Mouse (Mus musculus) T-helper 2 cell (primary cell): ENCODE data around the gene Abtb1.

Experiments
- in situ Hi-C: fragments of 300-600 bp; cut with MboI, MseI; formaldehyde crosslinking; loops from one replicate; pipeline ENCODE4 v1.15.1; 2025; ENCODE audit warnings: high pct_unique_total_duplicates

The Abtb1 gene

GRCm38 (mm10) chr6:88841781-88842689 is at the start of gene Abtb1:
Abtb1 (minus strand) TSS chr6:88841984.
- in situ Hi-C loops: loop anchor here (5.0 kb wide), 1 partner anchor 60 kb away; the partner anchor contains the start of gene Tpra1

DNA sequence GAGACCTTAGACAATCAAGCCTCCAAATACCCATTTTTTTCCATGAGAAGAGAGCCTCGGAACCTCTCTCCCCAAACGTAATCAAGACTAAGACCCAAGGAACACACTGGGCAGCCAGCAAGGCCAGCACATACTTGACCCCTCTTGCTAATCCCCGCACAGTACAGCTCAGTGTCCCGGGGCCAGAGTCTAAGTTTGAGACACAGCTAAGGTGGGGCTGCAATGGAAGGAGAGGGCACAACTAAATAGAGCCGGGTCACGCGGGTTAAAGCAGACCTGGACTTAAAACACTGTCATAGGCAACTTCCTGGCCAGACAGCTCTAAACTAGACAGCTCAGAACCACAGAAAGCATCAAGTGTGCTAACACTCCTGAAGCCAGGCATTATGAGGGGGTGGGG is 49.0 kb upstream of the Abtb1 start:
- in situ Hi-C loops: no loop called here

GRCm38 (mm10) chr6:88889410-88890042 is 47.7 kb upstream of the Abtb1 start:
- in situ Hi-C loops: no loop called here

- in situ Hi-C loops: no loop called here
Observed at GRCm38 (mm10) chr6:88886417-88886967, 44.7 kb upstream of the Abtb1 start.

DNA sequence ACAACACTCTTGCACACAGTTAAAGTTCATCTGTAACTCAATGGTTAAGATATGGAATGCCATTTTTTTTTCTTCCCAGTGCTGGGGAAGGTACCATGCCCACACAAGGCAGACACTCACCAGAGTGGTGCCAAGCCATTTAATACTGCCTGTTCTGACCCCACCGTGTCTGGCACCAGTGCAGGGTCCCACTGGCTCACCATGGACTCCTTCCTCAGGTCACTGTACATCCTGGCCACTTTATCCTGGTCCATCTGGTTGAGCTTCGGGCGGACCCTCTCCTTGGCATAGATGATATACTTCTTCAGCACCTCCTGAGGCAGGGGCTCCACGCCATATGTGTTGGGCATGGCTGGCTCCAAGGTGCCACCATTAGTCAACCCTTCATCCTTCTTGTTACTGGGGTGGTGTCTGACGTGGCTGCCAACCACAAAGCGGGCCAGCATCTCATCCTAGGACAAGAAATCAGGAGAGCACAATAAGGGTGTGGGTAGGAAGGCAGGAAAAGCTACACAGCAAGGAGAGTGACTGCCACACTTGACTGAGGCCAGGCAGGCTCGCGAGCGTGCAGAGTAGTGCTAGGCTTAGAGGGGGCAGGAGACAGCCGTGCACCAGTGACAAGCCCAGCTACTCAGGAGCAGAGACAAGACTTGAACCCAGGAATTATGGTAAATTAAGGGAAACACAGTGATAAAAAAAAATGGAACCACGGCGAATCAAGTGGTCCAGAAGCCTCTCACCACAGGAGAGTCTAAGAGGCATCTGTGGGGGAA is 44.0 kb upstream of the Abtb1 start:
- in situ Hi-C loops: no loop called here

- in situ Hi-C loops: no loop called here
Observed at GRCm38 (mm10) chr6:88884690-88885089, 42.9 kb upstream of the Abtb1 start.

GRCm38 (mm10) chr6:88884195-88884594 is 42.4 kb upstream of the Abtb1 start:
- in situ Hi-C loops: no loop called here

DNA sequence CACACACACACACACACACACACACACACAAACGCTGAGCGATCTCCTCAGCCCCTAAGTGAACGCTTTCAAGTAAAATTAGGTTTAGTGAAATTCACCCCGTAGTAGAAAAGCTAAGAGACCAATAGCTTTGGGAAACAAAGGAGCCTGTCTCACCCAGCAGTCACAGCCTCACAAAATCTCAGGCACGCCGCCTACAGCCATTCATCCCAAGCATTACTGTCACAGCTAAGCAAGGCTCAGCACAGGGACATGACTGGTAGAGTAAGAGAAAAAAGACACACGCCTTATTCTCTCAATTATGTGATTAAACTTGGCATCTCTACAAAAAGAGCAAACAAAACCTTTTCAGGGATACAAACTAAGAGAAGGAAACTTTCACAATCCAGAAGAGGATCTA is 39.5 kb upstream of the Abtb1 start:
- in situ Hi-C loops: no loop called here

DNA sequence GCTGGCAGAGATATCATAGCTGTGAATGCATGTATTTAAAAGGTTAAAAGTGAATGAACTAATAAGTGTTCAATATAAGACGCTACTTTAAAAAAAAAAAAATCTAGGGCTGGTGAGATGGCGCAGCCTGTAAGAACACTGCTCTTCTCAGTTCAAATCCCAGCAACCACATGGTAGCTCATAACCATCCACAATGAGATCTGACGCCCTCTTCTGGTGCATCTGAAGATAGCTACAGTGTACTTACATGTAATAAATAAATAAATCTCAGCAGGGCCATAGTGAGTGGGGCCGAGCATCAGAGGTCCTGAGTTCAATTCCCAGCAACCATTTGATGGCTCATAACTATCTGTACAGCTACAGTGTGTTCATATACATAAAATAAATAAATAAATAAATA is 37.7 kb upstream of the Abtb1 start:
- in situ Hi-C loops: no loop called here

GRCm38 (mm10) chr6:88874868-88875508 is 33.2 kb upstream of the Abtb1 start, which contains the start of gene Podxl2:
Podxl2 (minus strand) TSS chr6:88875044.
- in situ Hi-C loops: no loop called here

DNA sequence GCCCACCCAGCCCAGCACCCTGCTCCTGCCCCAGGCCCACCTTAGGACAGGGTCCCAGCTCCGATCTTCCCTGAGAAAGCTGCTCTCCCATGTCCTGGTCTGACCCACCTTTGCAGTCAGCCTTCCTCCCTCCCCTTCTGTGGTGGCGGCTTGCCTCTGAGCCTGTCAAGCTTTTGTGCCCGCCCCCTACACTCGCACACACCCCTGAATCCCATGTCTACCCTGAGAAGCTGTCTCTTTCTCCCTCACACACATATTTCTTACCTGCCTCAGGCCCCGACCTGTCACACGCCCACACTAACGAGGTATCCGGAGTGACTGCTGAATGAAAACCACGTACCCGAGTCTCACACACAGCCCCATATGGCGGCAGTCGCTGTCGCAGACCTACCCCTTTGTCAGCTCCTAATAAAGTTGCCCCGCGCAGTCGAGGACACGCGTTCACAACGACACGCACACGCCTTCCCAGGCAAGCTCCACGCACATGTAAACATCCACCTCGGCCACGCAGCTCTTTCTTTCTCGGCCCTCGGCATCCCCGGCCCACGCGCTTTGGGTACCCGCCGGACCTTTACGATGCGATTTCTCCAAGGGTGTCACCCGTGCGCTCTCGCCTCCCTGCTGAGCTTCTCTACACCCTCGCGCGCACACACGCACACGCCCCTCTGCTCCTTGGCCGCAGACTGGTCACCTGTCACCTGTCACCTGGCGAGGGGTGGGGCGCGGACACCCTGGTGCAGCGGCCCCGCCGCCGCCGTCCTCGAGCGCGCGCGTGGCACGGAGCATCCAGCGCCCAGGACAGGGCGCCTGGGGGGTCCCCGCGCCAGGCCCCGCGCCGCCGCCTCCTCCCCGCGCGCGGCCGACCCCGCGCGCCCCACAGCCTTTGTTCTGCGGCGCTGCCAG is 32.4 kb upstream of the Abtb1 start:
- in situ Hi-C loops: no loop called here

- in situ Hi-C loops: no loop called here
Observed at GRCm38 (mm10) chr6:88872811-88873210, 31.0 kb upstream of the Abtb1 start.

- in situ Hi-C loops: no loop called here
Observed at GRCm38 (mm10) chr6:88871546-88871945, 29.8 kb upstream of the Abtb1 start.

- in situ Hi-C loops: no loop called here
Observed at GRCm38 (mm10) chr6:88870594-88870993, 28.8 kb upstream of the Abtb1 start.

- in situ Hi-C loops: no loop called here
Observed at GRCm38 (mm10) chr6:88869459-88869858, 27.7 kb upstream of the Abtb1 start.

GRCm38 (mm10) chr6:88865704-88866103 is 23.9 kb upstream of the Abtb1 start:
- in situ Hi-C loops: no loop called here

GRCm38 (mm10) chr6:88860914-88861313 is 19.1 kb upstream of the Abtb1 start:
- in situ Hi-C loops: no loop called here

DNA sequence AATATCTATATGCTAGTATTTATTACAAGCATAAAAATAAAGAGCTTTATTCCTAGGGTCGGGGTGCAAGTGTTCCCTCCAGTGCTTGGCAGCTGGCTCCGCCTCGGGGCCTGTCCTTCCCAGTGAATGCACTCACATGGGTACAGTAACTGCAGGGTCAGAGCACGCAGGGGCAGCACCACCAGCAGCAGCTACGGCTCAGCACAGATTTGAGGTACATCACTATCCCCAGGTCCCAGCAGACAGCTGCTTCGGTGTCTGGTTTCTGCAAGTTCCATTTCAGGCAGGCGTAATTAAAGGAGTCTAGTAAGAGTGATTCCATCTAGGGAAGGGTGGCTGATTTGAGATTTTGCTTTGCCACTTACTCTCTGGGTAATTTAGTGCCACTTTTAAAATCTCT is 16.6 kb upstream of the Abtb1 start:
- in situ Hi-C loops: no loop called here

DNA sequence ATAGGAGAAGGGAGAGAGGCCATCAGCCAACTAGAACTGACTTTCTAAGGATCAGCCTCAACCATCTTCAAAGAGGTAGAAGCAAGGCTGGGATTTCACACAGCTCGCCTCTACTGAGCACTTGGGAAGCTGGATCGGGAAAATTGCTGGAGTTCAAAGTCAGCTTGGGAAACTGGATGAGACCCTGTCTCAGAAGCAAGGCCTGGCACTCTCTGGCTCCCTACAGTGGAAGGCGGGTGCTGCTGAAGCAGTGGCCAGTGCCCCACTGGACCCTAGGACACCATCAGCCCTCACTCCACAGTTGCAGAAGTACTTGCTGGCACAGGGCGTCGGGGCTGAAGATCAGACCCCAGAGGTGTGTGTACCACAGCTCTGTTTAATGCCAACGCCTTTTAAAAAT is 16.0 kb upstream of the Abtb1 start:
- in situ Hi-C loops: no loop called here

GRCm38 (mm10) chr6:88857249-88857648 is 15.5 kb upstream of the Abtb1 start:
- in situ Hi-C loops: no loop called here
